Mouse (Mus musculus) liver, embryonic 14.5 days (tissue): ENCODE results near the gene Tprgl.

Experiments
- CTCF ChIP-seq: IDR thresholded peaks from 2 replicates; pipeline ENCODE4 v1.5.1; 2016; ENCODE audit warnings: antibody characterized with exemption, low read depth, control low read depth
- EP300 ChIP-seq: IDR thresholded peaks from 2 replicates; pipeline ENCODE4 v1.6.1; 2016; ENCODE audit warnings: antibody characterized with exemption, low read depth

DNA sequence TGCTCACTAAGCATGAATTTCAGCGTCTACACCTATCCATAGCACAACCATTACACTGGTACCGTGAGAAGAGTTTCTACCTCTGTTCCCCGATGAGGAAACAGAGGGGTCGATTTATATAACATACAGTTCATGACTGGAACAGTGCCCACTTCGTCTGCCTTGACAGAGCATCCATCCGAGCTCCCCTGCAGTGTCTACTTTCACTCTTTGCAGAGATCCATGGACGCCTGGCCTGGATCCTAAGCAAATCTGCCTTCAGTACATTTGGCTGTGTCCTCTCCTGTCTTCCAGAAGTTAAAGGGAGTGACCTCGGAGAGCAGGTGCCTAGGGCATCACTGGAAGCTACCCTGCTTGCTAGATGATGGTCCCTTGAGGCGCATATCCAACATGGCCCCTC is 41.3 kb downstream of the Tprgl start:
- TF ChIP-seq CTCF = no peak
- no peak for TF ChIP-seq EP300
